Mouse (Mus musculus) heart, adult 2 months (tissue): Measurements from ENCODE around the gene Smc3.

ENCODE experiments used
- CTCF ChIP-seq: fragments of 200-600 bp; IDR thresholded peaks from 2 replicates; pipeline ENCODE4 v1.8.1; 2022; ENCODE audit warnings: antibody characterized with exemption, mild to moderate bottlenecking, moderate library complexity
- EP300 ChIP-seq: fragments of 200-500 bp; IDR thresholded peaks from 2 replicates; pipeline ENCODE4 v1.6.1; 2011; ENCODE audit warnings: low read depth, low read length, control low read depth; ENCODE audit not compliant: insufficient read depth

- peak; percentile 83 for TF ChIP-seq CTCF
- peak; percentile 82 for TF ChIP-seq EP300
Observed at GRCm38 (mm10) chr19:53599757-53600539, at the start of gene Smc3.
